Mouse (Mus musculus) cerebellum, adult 11-12 months (tissue): ENCODE results near the gene Brpf1.
"Not testable (repeated sequence)": the region's sequence is repeated elsewhere in the genome, so short reads cannot be mapped to it uniquely, and the experiment has no call there.

Experiments
- DNase-seq: peaks from one replicate; pipeline ENCODE4 v3.0.0; 2022

The Brpf1 gene

DNA sequence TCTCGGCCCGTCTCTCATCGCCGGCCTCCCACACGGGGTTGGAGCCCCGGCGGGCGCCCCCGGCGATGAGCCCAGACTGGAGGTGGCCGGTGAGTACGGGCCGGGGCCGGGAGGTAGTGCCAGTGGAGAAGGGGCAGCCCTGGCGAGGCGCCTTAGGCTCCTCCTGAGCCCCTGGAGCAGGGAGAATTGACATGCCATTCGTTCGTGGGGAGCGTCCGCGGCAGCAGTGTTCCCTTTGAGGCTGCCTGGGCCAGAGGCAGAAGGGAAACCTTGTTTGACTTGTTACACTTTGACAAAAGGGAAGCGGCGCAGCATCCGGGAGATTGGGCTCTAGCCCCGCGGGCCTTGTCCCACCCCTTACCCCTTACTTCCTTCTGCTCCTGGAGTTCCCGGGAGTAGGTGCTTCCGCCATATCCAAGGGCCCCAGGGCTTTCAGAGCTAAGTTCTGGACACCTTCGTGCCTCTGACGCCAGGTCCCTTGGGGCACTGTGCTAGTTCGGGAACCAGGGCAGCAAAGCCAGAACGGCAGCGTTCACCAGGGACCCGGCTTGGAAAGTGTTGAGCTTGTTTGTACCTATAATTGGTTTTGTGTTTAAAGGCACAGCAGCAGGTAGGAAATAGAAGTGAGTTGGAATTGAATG is 664 bp downstream of the Brpf1 start:
- DNase-seq = peak; percentile 69

DNA sequence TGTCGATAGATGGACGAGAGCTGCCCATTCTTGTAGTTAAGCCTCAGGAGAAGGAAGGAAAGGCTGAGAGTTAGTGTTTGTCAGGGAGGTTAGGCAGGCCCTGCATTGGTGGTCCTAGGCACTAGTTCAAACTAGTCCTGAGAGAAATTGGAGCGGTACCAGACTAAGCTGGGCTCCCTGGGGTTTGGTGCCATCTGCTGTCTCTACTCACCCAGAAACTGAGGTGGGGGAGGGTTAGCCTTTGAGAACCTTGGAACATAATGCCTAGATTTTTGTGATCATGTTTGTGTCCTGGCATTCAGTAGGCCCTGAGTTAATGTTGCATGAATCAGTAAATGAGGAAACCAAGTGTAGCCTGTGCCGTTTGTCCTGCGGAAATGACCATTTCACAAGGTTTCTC is 1.2 kb downstream of the Brpf1 start:
- DNase-seq = peak; percentile 82

DNA sequence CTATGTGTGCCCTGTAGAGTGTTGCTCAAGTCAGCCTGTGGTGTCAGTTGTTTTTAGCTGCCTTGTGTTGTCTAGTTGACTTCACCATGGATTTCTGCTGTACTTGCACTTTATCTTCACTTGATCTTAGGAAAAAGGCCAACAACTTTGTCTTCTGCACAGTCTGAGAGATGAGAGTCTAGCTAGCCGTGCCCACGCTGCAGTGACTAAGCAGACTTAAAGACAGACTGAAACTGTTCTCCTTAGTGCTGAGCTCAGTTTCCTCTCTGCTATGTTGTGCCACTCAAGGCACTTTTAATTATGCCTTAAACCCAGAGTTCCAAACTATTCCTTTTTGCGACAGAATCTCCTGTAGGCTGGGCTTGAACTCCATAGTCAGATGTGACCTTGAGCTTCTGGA is 9.0 kb downstream of the Brpf1 start:
- no peak for DNase-seq

DNA sequence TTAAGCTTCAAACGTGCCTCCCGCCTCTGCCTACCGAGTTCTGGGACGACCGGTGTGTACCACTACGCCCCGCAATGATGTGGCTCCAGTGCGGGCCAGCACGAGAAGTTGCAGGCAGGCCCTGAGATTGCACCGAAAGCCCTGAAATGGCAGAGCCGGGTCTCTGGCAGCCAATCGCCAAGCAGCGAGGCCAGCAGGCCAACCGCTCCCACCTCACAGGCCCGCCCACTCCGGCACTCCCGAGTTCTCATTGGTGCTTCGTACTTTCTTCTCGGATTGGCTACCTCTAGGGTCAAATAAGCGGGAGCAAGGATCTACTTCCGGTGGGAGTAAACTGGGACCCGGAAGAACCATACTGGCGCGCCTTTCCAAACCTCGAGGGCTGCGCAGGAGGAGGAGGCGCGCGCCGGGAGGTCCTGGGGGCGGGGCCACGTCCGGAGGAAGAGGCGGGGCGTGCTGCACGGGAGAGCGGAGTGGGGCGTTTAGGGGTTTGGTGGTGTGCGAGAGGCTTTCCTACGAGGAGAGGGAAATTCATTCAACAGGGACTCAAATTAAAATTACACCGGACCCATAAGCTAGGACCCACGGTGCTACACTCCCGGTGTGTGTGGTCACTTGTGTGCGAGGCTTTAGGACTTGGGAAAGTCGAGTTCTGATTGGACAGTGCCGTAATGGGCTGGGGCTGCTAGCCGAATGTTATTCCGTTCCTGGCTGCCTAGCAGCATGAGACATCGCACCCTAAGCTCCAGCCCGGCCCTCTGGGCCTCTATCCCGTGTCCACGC is 19.8 kb downstream of the Brpf1 start, which contains the start of gene Ogg1:
TSS of gene Ogg1 (plus strand) at position 440 of the 783 bp plus-strand sequence.
- peak; percentile 98 for DNase-seq

DNA sequence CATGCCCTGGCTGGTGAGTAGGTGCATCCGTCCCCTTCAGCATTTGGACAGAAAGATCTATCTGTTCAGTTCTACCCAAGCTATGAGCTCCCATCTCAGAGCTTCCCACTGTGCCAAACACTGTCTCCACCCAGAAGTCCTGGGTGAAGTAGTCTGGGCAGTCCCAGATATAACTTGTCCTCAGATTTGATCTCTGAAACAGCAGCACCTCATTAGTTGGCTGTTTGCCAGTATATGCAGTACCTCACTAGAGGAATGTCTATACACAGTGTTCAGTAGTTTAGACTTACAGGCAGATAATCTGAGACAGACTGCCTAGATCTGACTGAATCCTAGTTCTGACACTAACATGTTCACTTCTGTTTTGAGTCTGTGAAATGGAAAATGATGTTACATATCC is 22.5 kb downstream of the Brpf1 start:
- DNase-seq = no peak

DNA sequence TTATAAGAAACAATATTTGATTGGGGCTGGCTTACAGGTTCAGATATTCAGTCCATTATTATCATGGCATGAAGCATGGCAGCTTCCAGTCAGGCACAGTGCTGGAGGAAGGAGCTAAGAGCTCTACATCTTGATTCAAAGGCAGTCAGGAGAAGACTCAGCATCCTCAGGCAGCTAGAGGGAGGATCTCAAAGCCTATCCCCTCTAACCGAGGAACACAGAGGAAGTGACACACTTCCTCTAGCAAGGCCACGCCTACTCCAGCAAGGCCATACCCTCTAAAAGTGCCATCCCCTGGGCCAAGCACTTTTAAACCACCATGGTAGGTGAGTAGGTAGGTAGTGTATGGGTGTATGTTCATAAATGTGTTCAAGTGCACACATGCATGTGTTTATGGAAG is 23.6 kb downstream of the Brpf1 start:
- DNase-seq = no peak

DNA sequence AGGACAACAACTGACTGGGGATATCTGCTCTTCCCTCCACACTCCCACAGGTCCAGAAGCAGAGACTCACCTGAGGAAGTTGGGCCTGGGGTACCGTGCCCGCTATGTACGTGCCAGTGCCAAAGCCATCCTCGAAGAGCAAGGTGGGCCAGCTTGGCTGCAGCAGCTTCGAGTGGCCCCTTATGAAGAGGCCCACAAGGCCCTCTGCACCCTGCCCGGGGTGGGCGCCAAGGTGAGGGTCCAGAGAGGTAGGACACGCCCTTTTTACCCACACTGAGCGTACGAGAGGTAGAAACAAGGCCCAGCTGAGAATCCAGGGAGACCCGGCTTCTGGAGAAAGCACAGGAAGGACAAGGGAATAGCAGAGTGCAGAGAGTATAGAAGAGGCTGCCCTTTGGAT is 24.8 kb downstream of the Brpf1 start:
- no peak for DNase-seq

DNA sequence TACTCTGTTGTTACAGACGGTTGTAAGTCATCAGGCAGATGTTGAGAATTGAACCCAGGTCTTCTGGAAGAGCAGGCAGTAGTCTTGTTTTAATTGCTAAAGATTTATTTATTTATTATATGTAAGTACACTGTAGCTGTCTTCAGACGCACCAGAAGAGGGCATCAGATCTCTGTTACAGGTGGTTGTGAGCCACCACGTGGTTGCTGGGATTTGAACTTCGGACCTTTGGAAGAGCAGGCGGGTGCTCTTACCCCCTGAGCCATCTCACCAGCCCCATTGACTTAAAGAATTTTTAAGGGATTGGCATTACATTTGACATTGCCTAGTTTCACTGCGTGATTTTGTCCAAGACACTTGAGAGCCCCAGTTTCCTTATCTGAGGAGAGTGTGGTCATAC is 25.8 kb downstream of the Brpf1 start:
- DNase-seq = not testable (repeated sequence)

DNA sequence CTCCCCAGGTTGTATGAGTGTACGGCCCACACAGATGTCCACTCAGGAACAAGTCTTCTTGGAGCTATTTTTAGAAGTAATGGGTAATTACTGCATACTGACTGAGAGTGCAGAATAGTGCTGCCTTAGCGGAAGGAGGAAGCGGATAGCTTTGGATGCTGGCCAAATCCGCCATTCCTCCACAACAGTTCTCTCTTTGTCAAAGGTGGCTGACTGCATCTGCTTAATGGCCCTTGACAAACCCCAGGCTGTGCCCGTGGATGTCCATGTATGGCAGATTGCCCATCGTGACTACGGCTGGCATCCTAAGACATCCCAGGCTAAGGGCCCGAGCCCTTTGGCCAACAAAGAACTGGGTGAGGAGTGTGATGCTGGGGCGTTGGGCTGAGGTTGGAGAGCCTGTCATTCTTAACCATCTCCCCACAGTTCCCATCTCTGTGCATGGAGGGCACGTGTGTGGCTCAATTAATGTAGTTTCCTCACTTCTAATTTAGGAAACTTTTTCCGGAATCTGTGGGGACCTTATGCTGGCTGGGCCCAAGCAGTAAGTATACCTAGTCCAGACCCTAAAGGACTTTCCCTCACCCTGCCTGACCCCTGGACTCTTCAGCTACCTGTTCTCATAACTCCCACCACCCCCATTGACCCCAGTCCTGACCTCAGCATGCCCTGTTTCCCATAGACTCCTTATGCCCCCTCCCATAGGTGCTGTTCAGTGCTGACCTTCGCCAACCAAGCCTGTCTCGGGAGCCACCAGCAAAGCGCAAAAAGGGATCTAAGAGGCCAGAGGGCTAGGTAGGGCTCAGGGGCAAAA is 26.4 kb downstream of the Brpf1 start:
- no peak for DNase-seq

DNA sequence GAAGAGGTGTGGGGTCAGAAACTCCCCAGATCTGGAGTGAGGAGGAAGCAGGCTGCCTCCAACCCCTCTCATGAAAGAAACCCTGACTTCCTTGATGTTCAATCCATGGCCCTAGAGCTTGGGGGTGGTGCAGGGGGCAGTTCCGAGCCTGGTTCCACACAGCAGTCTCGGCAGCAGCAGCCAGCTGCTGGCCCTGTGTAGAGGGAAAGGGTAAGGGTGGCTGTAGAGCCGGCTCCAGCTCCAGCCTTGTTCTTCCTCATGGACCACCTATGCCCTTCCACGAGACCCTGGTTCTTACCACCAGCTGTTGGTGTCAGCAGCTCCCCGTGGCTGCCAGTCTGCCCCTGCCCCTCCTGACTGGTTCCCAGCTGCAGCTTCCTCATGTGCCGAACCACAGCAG is 27.3 kb downstream of the Brpf1 start:
- DNase-seq = no peak

DNA sequence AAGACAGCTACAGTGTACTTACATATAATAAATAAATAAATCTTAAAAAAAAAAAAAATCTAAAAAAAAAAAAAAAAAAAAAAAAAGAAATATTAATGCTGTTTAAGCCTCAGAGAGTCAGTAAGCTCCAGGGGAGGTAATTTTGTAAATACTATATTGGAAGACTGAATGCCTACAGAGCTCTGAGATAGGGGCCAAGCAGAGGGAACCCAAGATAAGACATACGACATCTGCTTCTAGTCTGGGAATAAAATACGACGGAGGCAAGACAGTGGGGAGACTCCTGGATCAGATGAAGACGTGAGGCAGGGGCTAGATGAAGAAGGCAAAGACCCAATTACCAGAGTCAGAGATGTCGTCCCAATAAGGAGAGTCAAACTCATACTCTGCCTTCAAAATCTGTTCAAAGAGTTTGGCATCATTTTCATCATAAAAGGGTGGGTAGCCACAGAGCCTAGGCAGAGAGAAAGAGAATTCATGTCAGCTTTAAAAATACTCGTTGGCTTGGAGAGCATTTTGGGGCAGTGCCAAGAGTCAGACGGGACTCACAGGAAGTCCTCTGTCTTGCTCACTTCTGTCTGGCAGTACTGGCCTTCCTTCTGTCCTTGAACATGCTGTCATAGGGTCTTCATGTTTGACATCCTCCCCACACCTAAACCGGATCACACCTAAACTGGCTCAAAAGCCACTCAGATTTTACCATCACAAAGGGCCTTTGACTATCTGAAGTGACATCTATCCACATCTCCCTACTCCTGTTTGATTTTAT is 30.1 kb downstream of the Brpf1 start:
- no peak for DNase-seq

DNA sequence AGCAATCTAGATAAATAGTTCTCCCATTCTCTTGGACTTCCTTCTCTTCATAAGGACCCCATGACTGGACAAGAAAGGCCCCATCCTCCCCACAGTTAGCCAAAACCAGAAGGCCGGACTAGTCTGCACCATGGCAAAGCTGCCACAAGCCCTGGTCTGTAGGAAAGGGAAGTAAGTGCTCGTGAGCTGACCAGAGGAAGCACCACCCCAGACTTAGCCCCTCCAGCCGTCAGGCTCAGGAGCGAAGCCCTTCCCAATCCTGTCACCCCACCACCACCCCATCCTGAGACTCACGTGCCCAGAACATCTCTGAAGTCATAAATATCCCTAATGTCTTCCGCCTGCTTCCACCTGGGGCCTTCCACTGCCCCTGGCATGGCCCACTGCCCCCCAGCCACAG is 34.6 kb downstream of the Brpf1 start:
- no peak for DNase-seq

DNA sequence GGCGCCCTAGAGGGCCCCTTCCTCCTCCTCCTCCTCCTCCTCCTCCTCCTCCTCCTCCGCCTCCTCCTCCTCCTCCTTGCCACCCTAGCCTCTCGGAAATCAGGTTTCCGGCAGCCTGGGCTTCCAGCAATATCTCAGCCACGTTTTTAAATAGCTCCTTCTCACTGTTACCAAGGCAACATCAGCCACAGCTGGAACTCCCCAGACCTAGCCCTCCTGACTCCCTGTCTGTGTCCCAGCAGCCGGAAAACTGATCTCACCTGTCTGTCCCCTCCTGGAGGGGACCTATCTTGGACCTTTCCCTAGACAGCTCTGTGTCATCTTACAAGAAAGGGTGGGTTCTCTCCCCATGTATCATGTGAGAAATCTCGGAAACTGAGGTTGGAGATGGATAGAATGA is 35.4 kb downstream of the Brpf1 start:
- DNase-seq = no peak

DNA sequence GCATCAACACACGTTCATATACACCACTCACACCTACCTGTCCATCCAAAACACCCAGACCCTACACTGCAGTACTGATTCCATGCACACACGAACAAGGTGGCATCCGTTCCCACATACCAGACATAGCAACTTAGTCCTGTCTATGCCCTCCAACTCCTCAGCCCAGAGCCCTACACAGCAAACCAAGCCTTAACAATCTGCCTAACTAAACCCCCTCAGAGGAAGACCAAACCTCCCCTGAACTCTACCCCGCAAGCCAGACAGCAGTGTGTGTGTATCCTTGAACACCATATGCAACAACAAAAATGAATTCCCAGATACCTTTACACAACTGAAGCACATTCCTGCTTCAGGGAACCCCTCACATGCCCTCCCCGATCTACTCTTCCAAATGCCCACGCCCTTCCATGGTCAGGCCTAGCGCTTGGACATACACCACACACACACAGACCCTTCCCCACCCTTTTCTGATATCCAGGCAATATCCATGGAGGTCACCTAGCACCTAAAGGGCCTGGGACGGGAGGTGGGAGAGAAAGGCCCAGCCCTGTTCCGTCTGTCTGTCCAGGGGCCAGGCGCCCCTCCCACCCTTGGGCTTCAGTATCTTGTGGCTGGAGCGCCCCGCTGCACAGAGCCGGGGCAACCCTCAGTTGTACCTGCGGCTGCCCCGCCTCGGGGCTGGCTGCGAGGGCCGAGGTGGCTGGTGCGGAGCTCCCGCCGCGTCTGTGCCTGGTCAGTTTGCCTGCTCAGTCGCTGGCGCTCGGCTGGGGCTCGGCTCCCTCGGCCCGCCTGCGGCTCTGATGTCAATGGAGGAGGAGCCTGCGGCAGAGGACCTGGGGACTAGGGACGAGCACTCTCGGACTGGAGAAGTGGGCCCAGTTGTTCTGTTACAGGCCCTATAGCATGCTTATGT is 36.5 kb downstream of the Brpf1 start, which contains the start of gene Camk1:
TSS of gene Camk1 (minus strand) at position 808 of the 916 bp plus-strand sequence.
- DNase-seq = peak; percentile 83

DNA sequence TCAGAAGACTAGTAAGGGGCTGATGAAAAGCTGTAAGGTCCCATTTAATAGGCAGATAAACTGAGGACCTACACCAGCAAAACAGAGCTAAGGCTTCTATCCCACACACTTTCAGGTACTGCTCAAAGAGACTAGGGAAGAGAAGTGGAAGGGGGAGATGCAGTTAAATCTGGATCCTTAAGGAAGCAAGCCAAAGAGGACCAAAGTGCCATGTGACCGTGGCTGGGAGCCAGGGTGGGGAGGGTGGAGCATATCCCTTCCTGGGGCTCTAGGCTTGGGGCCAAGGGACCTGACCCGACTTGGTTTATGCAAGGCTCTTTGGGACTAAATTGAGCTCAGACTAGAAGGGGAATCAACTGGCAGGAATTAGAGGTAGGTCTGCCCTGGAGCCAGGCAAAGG is 37.4 kb downstream of the Brpf1 start:
- peak; percentile 58 for DNase-seq

DNA sequence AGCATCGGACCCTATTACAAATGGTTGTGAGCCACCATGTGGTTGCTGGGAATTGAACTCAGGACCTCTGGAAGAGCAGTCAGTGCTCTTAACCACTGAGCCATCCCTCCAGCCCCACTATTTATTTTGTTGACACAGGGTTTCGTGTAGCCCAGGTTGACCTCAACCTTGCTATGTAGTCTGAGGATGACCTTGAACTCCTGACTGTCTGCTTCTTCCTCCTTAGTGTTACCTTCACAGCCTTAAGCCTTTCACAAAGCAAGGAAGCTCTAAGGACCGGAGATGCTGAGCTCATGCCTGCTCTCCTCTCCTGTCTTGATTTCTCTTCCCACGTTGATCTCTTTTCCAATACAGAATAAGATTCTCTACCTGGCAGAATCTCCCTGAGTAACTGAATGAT is 40.0 kb downstream of the Brpf1 start:
- no peak for DNase-seq

DNA sequence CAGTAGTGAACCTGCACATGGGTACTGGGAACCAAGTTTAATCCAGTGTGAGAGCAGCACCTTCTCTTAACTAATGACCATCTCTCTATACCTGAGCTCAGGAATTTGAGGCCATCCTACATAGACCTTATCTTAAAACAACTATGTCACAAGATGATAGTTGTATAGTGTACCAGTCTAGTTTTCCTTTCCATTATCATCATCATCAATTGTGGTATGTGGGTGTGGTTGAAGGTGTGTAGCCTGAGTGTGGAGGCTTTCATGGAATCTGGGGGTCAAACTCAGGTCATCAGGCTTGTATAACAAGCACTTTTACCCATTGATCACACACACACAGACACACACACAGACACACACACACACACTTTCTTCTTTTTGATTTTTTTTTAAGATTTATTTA is 43.6 kb downstream of the Brpf1 start:
- no peak for DNase-seq

DNA sequence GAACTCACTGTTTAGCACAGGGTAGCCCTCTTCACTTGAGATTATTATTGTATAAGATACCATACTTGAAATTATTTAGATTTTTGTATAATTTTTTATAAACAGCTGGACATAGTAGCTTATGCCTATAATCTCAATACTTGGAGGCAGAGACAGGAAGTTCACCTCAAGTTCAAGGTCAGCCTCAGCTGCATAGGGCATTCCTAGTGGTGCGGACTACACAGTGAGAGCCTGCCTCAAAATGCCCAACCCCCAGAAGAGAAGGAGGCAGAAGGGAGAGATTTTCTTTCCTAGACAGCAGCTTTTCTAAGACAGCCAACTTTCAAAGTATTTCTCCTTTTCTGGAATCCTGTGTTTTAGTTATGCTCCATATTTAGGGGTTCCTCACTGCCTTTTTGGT is 44.2 kb downstream of the Brpf1 start:
- no peak for DNase-seq

DNA sequence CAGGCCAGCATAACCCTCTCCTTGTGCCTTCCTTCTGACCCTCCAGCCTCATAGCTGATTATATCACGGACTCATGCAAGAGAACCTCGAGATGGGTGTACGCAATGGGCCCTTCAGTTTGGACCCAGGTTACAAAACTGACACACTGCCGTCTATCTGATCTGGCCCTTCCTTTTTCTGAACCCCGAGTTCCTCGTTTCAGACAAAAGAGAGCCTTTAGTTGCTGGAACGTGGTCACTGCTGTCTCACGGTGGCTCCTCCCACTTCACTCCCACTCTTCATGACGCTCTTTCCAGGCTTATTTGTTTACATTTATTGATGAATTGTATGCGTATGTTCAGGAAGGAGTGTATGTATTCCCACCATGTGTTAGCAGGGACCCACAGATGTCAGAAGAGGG is 44.7 kb downstream of the Brpf1 start:
- DNase-seq = no peak

DNA sequence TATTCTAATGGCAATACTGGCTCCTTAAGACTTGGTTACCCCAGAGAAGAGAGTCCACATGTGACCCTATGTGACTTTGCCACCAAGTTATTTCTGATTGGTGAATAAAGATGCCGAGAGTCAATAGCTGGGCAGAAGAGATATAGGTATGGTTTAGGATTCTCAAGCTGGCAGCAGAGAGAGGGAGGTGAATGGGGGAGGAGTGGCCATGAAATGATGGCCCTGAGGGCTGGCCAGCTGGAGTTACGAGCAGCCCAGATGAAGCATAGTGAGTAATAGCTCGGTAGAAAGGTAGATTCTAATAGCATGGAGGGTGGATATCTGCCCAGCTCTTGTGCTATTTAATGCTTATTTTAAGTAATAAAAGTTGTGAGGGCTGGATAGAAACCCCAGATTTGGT is 45.9 kb downstream of the Brpf1 start:
- no peak for DNase-seq

DNA sequence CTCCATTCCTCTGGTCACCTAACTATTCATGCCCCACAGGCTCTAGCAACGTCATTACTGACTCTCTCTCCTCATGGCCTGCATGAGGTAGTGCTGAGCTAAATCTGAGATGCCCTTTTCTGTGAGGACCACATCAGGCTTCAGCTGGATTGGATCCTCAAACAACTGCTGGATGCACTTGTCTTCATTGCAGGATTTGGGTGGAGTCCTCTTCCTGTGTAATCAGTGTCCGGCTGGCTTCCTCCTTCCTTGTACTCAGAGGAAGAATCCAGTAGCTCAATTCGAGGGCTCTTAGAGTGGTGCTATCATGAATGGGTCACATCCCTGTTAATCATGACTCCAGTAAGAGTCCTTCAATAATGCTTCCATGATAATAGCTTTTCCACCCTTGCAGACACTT is 46.8 kb downstream of the Brpf1 start:
- DNase-seq = no peak

DNA sequence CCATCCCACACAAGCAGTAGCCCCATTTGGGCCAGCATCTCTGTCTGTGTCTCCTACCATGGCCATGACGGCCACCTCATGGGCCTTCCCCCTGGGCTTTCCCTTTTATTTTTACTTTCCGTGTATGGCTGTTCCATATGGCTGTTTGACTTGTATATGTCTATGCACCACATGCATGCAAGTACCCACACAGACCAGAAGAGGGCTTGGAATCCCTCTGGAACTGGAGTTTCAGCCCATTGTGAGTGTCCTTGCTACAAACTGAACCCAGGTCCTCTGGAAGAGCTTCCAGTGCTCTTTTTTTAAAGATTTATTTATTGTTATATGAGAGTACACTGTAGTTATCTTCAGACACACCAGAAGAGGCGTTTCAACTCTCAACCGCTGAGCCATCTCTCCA is 54.5 kb downstream of the Brpf1 start:
- DNase-seq = no peak
